Mouse (Mus musculus) c-Kit-positive CD71-positive TER-119-negative erythroid progenitor cells, embryonic 14.5 days (primary cell): ENCODE data around the gene Gm35549.
A peak's percentile ranks its signal among the peaks of the same experiment; 100 is the strongest.

Experiments
- DNase-seq: peaks from one replicate; pipeline ENCODE4 v3.0.0-alpha.2; 2013; ENCODE audit warnings: low read depth

Gene Gm35549

DNA sequence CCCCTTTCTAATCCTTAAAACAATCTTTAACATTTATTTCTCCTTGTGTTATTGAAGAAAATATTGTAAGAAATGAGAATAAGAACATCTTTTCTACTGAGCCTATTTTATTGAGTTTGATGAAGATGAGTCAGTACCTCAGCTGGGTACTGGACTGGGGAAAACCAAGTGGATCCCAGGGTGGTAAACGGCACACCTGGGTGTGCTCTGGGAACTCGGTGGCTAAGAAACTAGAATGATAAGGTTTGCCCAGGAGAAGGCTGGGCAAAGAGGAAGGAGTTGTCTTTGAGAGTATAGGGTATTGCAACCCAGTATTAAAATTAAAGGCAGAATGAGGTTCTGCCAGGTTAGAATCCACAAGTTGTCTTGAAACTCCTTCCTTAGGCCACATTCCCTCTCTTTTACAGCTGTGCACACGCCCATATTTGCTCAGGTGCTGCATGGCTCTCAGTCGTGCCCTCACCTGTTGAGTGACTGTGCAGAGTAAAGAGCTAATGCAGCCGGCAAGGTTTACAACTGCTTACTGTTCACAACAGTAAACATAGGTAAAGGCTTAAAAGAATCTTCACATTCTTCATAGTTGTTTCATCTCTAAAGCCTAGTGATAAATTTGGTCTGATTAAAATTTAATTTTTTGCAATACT is 20.3 kb downstream of the Gm35549 start:
- DNase-seq, result no peak

DNA sequence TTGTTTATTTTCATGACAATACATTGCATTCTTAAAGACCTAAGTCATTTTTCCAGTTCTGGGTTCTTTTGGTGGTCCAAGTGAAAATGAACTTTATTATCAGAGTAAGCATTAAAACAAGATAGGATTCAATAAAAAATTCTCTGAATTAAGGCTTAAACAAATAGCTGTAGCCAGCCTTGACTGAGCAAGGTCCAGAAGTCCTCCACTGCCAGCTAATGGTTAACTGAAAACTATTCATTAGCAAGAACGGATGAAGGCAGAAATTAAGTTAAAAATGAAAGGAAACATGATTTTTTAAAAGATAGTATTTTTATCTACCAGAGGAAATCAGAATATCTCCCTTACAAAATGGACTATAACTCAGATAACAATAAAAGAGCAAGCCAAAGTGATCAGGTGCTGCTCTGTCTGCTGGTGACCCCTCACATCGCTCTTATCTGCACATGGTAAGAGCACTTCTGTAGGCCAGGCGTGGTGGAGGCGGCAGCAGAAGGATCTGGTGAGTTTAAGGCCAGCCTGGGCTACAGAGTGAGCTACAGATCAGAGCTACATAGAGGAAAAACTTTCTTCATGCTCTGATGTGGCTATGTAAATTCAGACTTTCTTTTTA is 28.5 kb downstream of the Gm35549 start:
- DNase-seq, result no peak

DNA sequence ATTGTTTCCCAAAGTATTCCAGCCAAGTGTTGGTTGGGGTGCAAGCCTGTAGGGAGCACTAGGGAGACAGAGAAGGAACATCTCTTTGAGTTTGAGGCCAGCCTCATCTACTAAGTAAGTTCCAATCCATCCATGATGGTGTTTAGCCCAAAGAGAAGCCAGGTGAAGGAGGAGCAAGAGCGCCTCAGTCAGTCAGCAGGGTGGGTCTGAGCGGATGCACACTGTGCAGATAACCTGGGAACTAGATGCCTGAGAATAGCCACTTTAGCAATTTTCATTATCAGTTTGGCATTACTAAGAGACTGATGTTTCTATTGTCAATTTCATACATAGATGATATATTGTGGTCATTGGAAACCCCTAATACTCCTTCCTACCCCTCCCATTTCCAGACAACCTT is 29.1 kb downstream of the Gm35549 start:
- no peak for DNase-seq

DNA sequence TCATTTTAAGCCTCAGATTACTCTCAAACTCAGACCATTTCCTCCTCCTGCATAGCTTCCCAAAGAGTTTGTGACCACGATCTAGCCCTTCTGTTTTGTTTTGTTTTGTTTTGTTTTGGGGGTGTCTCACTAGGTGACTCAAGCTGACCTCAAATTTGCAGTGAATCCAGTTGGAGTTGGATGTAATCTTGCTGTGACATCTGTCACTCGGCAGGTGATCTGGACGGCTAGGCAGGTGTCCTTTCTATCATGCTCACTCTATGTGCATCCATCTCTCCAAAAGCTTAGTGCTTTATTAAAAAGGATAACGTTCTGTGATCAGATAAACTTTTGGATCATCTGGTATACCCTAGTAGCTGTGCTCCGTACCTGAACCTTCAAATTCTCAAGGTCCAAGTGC is 31.4 kb downstream of the Gm35549 start:
- no peak for DNase-seq

DNA sequence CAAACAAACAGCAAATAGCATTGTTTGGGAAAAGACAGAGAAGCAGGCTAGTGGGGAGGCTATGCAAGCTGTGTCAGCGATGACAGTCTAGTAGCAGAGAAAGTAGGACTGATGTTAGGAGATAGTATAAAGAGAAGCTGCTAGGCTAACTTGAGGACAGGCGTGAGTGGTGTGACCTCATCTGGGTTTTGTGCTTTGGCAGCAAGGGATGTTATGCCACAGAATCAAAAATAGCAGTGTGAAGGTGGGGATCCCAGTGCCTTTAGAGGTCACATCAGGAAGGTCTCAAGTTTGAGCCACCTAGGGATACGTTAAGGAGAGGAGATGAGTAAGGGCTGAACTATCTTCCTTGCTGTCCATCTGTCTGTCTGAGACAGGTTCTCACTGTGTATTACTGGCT is 33.6 kb downstream of the Gm35549 start:
- no peak for DNase-seq

DNA sequence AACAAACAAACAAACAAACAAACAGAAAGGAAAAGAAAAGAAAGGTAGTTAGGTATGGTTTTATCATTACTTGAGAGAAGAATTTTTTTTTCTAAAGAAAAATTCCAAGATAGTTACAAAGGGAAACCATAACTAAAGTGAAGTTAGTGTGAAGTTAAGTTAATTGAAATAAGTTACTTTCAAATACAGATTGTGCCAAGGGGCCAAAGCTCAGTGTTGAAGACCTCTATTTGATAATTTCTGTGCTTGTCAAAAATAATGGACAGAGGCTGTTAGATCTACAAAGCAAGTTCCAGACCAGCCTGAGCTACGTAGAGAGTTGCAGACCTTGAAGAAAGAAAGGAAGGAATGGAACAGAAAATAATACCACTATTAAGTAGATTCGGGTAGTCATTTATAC is 36.6 kb downstream of the Gm35549 start:
- no peak for DNase-seq

DNA sequence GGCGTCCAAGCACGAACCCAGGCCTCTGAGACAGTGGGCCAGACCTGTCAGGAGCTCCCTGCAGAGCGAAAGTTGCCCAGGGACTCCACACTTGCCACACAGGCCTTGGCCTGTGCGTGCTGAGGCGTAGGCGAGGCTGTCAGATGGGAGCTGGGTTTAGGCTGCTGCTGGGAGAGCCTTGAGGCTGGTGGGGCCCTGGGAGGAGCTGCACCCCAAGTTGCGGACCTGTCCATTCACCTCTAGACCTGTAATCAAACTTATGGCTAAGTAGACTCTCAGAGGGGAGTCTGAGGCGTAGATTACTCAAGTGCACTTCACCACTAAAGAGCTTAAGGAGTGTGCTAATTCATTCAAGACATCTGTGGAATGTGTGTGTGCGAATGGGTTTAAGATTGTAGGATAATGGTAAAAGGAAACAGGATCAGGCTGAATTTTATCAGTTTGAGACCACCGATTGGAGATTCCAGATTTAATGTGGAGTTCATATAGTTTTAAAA is 37.9 kb downstream of the Gm35549 start:
- no peak for DNase-seq

DNA sequence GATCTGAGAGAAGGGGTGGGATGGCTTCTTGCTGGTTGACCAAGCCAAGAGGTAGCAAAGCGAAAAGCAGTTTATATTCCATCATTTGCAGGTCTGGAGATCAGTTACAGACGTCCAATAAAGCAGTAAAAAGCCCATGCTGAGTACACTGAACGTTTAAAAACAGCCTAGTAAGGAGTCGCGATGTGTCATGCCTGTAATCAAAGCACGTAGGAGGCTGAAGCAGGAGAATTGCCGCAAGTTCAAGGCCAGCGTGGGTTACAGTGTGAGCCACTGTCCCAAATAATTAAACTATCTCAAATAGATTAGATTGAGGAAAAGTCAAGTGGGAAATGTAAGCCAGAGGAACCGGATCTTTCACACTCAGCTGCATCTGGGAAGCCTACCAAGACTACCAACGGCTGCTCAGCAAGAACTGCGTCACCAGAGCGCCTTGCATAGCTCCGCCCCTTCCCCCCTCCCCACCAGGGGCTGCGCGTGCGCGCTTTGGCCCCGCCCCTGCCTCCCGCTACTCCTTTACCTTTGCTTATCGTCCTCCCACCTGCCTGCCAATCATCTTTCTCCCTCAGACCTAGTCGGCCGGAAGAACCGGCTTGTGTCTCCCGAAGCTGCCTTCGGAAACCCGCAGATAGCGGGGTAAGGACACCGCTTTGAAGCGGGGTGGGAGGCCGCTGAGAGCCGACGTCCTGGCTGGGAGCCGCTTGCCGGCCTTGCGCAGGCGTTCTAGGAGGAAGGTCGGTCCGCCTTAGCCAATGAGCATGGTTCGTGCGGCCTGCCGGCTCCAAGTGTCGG is 38.6 kb downstream of the Gm35549 start, which contains the start of gene Tcaim:
Gene Tcaim (plus strand): TSS at position 487 of the 792 bp plus-strand sequence.
- peak; percentile 80 for DNase-seq

DNA sequence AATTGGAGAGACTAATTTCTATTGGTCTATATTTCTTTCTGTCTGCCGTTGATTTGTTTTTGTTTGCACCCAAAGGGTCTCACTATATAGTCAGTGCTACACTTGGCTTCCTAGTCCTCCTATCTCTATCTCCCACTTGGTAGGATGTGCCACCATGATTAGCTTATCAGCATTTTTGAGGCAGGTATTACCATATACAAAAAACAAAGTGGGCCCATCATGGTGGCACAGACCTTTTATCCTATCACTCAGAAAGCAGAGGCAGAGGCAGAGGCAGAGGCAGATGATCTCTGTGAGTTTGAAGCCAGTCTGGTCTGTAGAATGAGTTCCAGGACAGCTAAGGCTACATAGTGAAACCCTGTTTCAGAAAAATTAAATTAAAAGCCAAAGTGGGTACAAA is 57.3 kb downstream of the Gm35549 start:
- no peak for DNase-seq

DNA sequence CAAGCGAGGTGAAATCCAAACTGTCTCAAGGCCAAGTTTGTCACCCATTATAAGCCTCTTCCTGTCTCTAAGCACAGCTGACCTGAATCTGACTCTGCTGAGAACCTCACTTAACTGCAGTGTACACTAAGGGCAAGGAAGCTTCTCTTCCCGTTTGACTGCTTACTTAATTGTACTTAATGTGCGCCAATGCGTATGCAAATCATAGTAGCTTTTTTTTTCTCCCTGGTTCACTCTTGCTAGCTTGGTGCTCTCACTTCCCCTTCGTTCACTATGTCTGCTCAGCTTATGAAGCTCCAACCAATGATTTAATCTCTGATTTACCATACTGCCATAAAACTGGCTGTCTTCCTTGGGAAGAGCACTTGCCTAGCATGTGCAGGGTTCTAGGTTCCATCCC is 58.6 kb downstream of the Gm35549 start:
- no peak for DNase-seq
